Mouse (Mus musculus) midbrain, embryonic 10.5 days (tissue): ENCODE measurements at regions not wholly inside any gene's neighbourhood (a gene's known extent, or its start where the extent isn't known, plus 50 kb on each side); places are given as distances from the start of the nearest gene placed in this dataset.

Source experiments
- DNase-seq: peaks from one replicate; pipeline ENCODE4 v3.0.0-alpha.2; 2017; ENCODE audit warnings: low spot score
- H3K27ac ChIP-seq: fragments of 300-500 bp; sonication (generic); replicated peaks from 2 replicates; pipeline ENCODE4 v1.5.1; 2016; ENCODE audit warnings: mild to moderate bottlenecking
- H3K27me3 ChIP-seq: fragments of 300-500 bp; sonication (generic); 2 replicates; pipeline ENCODE4 v1.6.1; 2016; ENCODE audit warnings: low read depth, mild to moderate bottlenecking; ENCODE audit not compliant: poor library complexity, severe bottlenecking
- H3K36me3 ChIP-seq: fragments of 300-500 bp; sonication (generic); 2 replicates; pipeline ENCODE4 v1.6.1; 2016; ENCODE audit warnings: mild to moderate bottlenecking, moderate library complexity
- H3K4me1 ChIP-seq: fragments of 300-500 bp; sonication (generic); 2 replicates; pipeline ENCODE4 v1.6.1; 2016
- H3K4me3 ChIP-seq: fragments of 300-500 bp; sonication (generic); 2 replicates; pipeline ENCODE4 v1.5.1; 2016; ENCODE audit warnings: mild to moderate bottlenecking, moderate library complexity
- H3K9me3 ChIP-seq: fragments of 300-500 bp; sonication (generic); replicated peaks from 2 replicates; pipeline ENCODE4 v1.6.1; 2016; ENCODE audit warnings: mild to moderate bottlenecking
- WGBS: fragments of 180-500 bp; shearing (Covaris S2); methylation state at CpG from one replicate; pipeline ENCODE4 v1.1.7; 2016; 5-methylcytosine and 5-hydroxymethylcytosine counted together

DNA sequence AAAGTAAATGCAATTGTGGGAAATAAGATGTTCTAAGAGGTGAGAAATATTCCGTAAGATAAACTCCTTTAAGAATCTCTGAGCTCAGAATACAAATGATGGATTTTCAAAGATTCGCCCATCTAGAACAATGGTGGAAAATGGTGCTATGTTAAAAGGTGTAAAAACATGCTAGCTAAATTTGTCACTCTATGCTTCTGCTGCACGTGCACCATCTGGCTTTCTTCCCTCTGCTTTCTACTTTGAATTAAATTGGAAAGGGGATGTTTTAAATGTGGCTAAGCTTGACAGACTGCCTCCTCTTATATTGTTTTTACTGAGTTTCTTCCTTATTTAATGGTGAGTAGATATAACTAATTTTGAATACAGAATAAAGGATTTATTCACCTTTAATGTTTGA lies 887.7 kb upstream of the Map3k7 start:
- H3K27me3 ChIP-seq, result no peaks in the 10 kb centered on the region
- H3K4me3 ChIP-seq, result no peak overlapping the region
- no peaks in the 10 kb centered on the region for H3K9me3 ChIP-seq
- H3K4me1 ChIP-seq, result no peaks in the 10 kb centered on the region
- WGBS, result 83% methylated on average over 3 of the region's 3 CpGs
- no peak for DNase-seq
- no peak overlapping the region for H3K27ac ChIP-seq
- no peaks in the 10 kb centered on the region for H3K36me3 ChIP-seq

DNA sequence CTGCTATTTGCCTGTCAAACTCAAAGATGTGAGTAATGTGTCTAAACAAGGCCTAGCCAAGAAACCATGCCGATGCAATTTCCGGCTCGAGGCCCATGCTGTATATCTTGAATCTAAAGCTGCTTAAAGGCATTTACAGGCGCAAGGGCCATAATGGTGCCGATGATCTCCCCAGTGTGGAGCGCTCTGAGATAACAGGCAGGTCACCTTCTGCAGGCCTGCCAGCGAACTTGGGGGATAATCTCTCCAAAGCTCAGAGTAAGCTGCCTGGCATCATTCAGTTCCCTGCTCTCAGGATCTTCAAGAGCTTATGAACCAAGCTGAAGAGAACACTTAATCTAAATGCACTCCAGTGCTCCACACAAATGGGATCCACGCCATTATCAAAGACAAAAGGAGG lies 842.3 kb upstream of the Map3k7 start:
- WGBS, result 49% methylated on average over 8 of the region's 8 CpGs
- 0 out of 2 replicates have a peak, but pooled peaks cover 2% of the 10 kb centered on the region for H3K9me3 ChIP-seq
- peak; percentile 13 for DNase-seq
- no peaks in the 10 kb centered on the region for H3K36me3 ChIP-seq
- no peak overlapping the region for H3K27ac ChIP-seq
- H3K4me3 ChIP-seq, result no peak overlapping the region
- no peaks in the 10 kb centered on the region for H3K27me3 ChIP-seq
- H3K4me1 ChIP-seq, result no peaks in the 10 kb centered on the region

DNA sequence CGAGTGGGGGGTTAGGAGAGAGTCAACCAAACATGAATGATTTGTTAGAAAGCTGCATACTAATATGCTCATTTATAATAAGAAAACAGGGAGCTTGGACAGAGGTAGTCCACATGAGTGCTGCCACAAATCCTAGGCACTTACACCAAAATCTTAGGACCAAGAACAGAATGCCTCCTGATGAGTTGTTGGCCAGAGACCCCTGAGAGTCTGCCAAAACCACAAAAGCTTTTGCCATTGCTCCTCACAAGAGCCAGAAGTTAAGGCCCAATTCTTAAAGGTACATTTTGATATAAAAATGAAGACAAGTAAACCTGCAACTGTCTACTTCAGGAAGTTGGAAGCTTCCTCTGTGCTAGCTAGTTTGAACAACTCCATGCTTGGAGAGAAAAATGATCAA lies 820.7 kb upstream of the Map3k7 start:
- H3K36me3 ChIP-seq, result no peaks in the 10 kb centered on the region
- H3K27me3 ChIP-seq, result no peaks in the 10 kb centered on the region
- no peak overlapping the region for H3K27ac ChIP-seq
- no peak overlapping the region for H3K4me3 ChIP-seq
- 83% methylated on average over 1 of the region's 1 CpGs for WGBS
- DNase-seq, result no peak
- H3K9me3 ChIP-seq, result no peaks in the 10 kb centered on the region
- H3K4me1 ChIP-seq, result no peaks in the 10 kb centered on the region

DNA sequence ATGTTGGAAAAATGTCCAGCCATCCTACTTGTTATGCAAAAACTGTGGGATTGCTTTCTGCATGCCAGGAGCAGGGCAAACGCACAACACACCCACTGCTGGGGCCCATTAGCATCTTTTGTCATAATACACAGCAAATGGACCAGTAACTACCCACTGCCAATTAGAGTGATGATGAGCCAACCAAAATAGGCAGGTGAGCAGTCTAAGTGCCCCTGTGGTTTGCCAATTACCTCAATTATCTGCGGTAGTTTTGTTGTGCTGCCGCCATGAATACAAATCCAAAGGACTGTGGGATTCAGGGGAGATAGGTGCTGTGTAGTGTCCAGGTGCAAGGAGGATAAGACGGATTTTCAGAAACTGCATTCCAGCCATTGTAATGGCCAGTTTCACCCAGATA lies 796.5 kb upstream of the Map3k7 start:
- Histone ChIP-seq H3K27me3 (no peaks in the 10 kb centered on the region), H3K4me1 (no peaks in the 10 kb centered on the region), H3K9me3 (no peaks in the 10 kb centered on the region), H3K27ac (no peak overlapping the region), H3K36me3 (no peaks in the 10 kb centered on the region), H3K4me3 (no peak overlapping the region)
- DNase-seq, result no peak
- 80% methylated on average over 4 of the region's 4 CpGs for WGBS

DNA sequence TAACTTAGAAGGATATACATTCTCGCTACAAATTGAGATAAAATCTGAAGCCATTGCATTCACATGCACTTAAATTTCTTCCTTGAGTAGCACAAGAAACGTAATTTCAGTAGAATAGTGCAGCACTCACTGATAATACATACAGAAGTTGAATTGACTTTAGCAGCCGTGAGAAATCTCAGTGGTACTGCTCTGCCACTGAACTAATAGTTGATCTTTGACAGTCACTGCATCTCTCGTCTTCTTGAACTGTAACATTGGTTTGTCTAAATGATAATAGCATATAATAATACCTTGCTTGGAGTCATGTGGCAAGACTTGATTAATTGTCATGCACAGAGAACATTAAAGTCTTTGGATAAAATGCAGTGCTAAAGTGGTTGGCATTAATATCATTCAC lies 795.5 kb upstream of the Map3k7 start:
- DNase-seq, result no peak
- Histone ChIP-seq H3K4me3 (no peak overlapping the region), H3K9me3 (no peaks in the 10 kb centered on the region), H3K36me3 (no peaks in the 10 kb centered on the region), H3K4me1 (no peaks in the 10 kb centered on the region), H3K27ac (no peak overlapping the region), H3K27me3 (no peaks in the 10 kb centered on the region)
- 86% methylated on average over 4 of the region's 4 CpGs for WGBS

DNA sequence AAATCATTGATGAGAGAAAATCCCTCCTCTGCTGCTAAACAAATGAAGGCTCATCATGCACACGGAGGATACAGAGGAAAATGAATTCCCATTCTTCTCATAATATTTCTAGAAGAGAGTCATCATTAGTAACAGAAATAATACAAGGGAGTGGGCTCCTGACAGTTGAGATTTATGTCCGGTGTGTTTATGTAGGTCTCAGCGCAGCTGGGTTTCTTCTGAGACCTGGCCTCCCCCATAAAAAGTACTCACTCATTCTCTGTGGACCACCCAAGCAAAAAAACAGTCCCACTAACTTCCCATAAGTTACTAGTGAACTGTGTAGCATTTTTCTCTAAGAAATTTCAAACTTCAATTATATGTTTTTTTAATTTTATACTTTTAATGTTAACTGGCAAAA lies 792.7 kb upstream of the Map3k7 start:
- Histone ChIP-seq H3K27ac (no peak overlapping the region), H3K36me3 (no peaks in the 10 kb centered on the region), H3K9me3 (no peaks in the 10 kb centered on the region), H3K27me3 (no peaks in the 10 kb centered on the region), H3K4me1 (no peaks in the 10 kb centered on the region), H3K4me3 (no peak overlapping the region)
- DNase-seq, result no peak
- 85% methylated on average over 3 of the region's 3 CpGs for WGBS

DNA sequence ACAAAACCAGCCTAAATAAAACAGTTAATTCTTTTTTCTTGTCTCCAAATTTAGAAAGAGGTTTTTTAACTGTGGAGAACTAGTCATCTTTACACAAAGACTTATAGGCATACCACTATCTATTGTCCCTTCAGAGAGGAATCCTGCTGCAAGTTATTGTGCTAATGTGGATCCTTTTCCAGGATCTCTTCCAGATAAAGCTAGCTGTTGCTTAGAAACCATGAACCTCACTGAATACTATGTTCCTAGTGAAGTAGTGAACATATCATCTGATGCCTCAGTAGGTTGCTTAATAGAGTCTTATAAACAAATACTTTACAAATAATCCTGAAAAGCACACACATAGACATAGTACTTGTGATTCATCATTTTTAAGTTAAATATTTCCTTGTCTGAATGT lies 766.0 kb upstream of the Map3k7 start:
- no peaks in the 10 kb centered on the region for H3K9me3 ChIP-seq
- no peak overlapping the region for H3K27ac ChIP-seq
- DNase-seq, result no peak
- no peaks in the 10 kb centered on the region for H3K36me3 ChIP-seq
- H3K4me3 ChIP-seq, result no peak overlapping the region
- no peaks in the 10 kb centered on the region for H3K4me1 ChIP-seq
- no peaks in the 10 kb centered on the region for H3K27me3 ChIP-seq

DNA sequence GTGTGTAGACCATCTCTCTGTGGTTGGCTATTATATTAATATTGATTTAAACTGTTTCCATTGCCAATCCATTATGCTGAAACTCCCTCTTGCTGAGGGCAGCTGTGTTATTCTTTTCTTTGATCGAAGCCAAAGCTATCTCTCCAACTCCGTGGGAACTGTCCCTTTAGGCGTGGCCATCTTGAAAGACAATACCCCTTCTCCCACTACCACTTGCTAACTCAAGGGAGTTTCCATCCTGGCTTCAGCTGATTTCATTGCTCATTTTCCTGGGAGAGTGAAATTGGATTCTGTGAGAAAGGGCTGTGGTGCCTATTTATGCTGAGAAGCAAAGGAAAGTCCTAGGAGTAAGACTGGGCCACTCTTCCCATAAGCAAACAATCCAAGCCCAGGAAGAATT lies 760.6 kb upstream of the Map3k7 start:
- Histone ChIP-seq H3K36me3 (no peaks in the 10 kb centered on the region), H3K4me3 (no peak overlapping the region), H3K27ac (no peak overlapping the region), H3K4me1 (no peaks in the 10 kb centered on the region), H3K27me3 (no peaks in the 10 kb centered on the region), H3K9me3 (no peaks in the 10 kb centered on the region)
- DNase-seq, result no peak
- WGBS, result 83% methylated on average over 3 of the region's 3 CpGs

DNA sequence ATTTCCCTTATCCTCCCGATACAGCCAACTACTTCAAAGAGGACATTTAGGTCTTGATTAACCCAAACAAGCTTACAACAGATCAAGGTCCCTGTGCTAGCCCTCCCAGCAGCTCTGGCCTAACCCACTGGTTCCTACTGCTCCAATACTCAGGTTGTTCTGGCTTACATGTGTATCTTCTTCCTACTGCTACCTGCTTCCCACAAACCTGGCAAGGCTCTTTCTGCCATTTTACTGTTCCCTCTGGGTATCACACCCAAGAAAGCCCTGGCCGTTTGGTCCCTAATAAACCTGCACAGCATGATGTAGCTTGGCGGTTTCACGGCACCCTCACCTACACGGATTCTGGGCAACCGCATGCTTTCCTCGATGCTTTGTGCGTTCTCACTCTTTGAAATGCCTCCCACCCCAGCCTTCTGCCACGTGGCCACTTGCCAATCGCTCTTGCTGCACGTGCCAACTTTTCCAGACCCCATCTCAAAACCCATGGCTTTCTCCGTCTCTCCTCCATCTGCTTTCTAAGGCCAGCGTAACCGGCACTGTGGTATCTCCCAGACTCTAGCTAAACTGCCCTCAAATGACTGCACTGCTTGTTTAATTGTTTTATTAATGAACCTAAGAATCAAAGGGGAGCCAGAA lies 758.4 kb upstream of the Map3k7 start:
- no peak overlapping the region for H3K4me3 ChIP-seq
- WGBS, result 89% methylated on average over 14 of the region's 14 CpGs
- no peak for DNase-seq
- H3K36me3 ChIP-seq, result no peaks in the 10 kb centered on the region
- no peaks in the 10 kb centered on the region for H3K9me3 ChIP-seq
- H3K27me3 ChIP-seq, result no peaks in the 10 kb centered on the region
- no peaks in the 10 kb centered on the region for H3K4me1 ChIP-seq
- H3K27ac ChIP-seq, result no peak overlapping the region

DNA sequence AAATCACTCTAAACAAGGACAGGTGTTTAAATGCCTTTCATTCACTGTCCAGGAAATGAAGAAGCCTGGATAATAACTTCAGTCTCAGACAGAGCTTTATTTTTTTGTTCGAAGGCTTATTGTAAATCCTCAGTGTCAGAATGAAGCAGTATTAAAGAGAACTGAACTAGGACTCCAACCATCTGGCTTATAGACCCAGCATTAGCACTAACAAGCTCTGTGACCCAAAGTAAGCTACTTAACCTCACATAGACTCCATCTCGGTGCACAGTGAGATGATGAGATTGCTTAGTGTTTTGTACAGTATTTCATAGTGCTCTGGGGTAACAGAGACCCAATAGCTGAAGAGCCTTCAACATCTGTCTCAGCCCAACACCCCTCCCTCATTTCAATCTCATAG lies 738.2 kb upstream of the Map3k7 start:
- no peak overlapping the region for H3K27ac ChIP-seq
- H3K9me3 ChIP-seq, result no peaks in the 10 kb centered on the region
- H3K4me3 ChIP-seq, result no peak overlapping the region
- DNase-seq, result no peak
- 80% methylated on average over 2 of the region's 2 CpGs for WGBS
- H3K36me3 ChIP-seq, result no peaks in the 10 kb centered on the region
- no peaks in the 10 kb centered on the region for H3K27me3 ChIP-seq
- H3K4me1 ChIP-seq, result no peaks in the 10 kb centered on the region

DNA sequence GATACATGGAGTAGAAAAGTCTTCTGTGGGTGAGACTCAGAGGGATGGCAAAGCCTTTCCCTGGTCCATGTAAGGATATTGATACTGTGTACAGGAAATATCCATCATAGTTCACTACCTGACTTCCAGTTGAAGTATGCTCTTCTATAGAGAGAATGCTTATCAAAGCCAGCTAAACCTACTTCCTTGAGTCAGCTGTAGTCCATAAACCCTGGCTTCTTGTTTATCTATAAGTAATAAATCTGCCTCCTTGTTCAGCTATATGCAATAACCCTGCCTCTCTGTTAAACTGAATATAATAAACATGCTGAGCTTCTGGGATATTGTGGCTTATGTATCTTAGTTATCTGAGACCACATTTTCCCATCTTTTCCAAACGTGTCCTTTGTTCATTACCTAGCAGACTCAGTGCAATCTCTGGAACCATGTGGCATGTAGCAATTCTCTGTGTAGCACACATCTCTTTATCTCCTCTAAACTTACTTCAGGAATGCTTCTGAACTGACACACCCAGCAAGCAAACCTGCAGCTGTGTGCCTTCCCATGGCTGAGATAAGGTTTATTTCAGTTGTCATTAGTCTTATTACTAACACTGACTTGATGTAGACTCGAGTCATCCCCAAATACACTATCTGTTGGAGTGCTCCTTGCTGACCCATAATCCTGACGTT lies 694.9 kb upstream of the Map3k7 start:
- DNase-seq, result no peak
- no peaks in the 10 kb centered on the region for H3K4me1 ChIP-seq
- WGBS, result 85% methylated on average over 3 of the region's 3 CpGs
- no peaks in the 10 kb centered on the region for H3K27me3 ChIP-seq
- no peaks in the 10 kb centered on the region for H3K36me3 ChIP-seq
- H3K4me3 ChIP-seq, result no peak overlapping the region
- no peak overlapping the region for H3K27ac ChIP-seq
- H3K9me3 ChIP-seq, result no peaks in the 10 kb centered on the region

DNA sequence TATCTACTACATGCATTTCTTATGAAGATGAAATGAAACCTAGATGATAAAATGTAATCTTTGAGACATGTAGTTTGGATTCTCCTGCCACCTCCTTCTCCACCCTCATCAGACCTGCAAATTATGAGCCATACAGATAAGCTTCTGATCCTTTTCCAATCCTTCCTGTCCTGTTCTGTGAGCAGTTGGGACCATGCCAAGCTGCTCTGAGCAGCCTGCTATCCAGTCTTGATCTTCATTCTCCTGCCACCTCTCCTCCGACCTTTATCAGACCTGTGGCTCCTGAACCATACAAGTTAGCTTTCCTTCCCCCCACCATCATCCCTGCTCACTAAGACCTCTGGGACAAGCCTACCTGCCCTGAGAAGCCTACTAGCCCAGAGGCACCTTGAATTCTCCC lies 689.8 kb upstream of the Map3k7 start:
- Histone ChIP-seq H3K4me1 (no peaks in the 10 kb centered on the region), H3K4me3 (no peak overlapping the region), H3K27me3 (no peaks in the 10 kb centered on the region), H3K9me3 (no peaks in the 10 kb centered on the region), H3K27ac (no peak overlapping the region), H3K36me3 (no peaks in the 10 kb centered on the region)
- WGBS, result 78% methylated on average over 1 of the region's 1 CpGs
- no peak for DNase-seq

DNA sequence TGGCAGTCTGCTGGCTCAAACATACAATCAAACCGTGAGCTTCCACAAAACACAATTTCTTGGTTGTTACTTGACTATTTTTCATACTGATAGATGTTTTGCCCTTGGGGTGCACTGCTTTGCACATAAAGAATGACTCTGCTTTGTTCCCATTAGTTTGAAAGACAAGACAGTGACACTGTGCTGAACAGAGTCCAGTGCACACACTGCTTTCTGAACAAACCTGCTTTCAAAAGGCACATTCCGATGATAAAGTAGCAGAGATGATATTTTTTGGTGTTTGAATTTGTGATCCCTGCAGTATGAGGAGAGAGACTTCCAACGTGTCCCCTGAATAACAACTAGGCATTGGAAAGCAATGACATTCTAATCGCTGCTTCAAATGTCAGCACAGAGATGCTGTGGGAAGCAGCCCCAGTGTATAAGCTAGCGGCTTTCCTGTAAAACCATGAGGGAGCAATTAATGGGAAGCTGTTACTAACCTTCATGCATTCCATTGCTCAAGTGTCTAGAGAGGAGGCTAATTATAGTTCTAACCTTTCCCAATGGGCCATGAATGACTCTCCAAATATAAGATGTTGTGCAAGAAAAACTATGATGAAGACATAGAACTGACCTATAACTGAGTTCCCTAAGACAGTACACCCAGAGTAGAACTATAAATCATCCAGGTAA lies 673.5 kb upstream of the Map3k7 start:
- H3K9me3 ChIP-seq, result no peaks in the 10 kb centered on the region
- no peaks in the 10 kb centered on the region for H3K36me3 ChIP-seq
- no peak overlapping the region for H3K4me3 ChIP-seq
- DNase-seq, result no peak
- WGBS, result 83% methylated on average over 5 of the region's 5 CpGs
- H3K27ac ChIP-seq, result no peak overlapping the region
- H3K4me1 ChIP-seq, result no peaks in the 10 kb centered on the region
- H3K27me3 ChIP-seq, result no peaks in the 10 kb centered on the region
